ENCODE assay signal across 8 mouse cellular contexts in genomic region chr3:27710648-27711428, GRCm38 (mm10). TPM values are rescaled to one million over a fixed set of nuclear protein-coding genes. Genes with fewer than 3 reads are reported as not detected.
DNase-seq lines count a peak whose midpoint lies in the region; ATAC-seq and TF ChIP-seq lines count a peak whose summit lies in the region.

Gene Fndc3b, minus strand, starts transcription at chr3:27711307.

- TF ChIP-seq EP300 in heart, postnatal 0 days (IDR thresholded peaks at IDR 0.05; ENCODE audit: low read depth) = no peak

- no peaks in the 10 kb centered on the region for H3K9me3 ChIP-seq in forebrain, embryonic 13.5 days (replicated peaks)
- H3K9me3 ChIP-seq in heart, postnatal 0 days (replicated peaks; ENCODE audit: control insufficient read depth, low read length) = no peaks in the 10 kb centered on the region
- no peaks in the 10 kb centered on the region for H3K9me3 ChIP-seq in liver, embryonic 15.5 days (replicated peaks)
- no peaks in the 10 kb centered on the region for H3K9me3 ChIP-seq in neural tube, embryonic 11.5 days (ENCODE audit: control insufficient read depth, low read length)
- H3K9me3 ChIP-seq in stomach, embryonic 16.5 days (replicated peaks; ENCODE audit: control insufficient read depth, low read length) = no peaks in the 10 kb centered on the region

- H3K27ac ChIP-seq in forebrain, embryonic 13.5 days = peak within 1 kb of the TSS; percentile 95
- peak within 1 kb of the TSS; percentile 98 for H3K27ac ChIP-seq in heart, postnatal 0 days (ENCODE audit: low read depth)
- peak within 1 kb of the TSS; percentile 86 for H3K27ac ChIP-seq in liver, embryonic 15.5 days (replicated peaks)
- H3K27ac ChIP-seq in neural tube, embryonic 11.5 days (ENCODE audit: low read depth, low read length) = peak within 1 kb of the TSS; percentile 83
- peak within 1 kb of the TSS; percentile 99 for H3K27ac ChIP-seq in stomach, embryonic 16.5 days (ENCODE audit: low read length)

- ATAC-seq in forebrain, embryonic 13.5 days = peak; percentile 97
- peak; percentile 82 for ATAC-seq in heart, postnatal 0 days (ENCODE audit: insufficient read depth, low read depth)
- peak; percentile 58 for ATAC-seq in liver, embryonic 15.5 days (ENCODE audit: insufficient read depth)
- peak; percentile 91 for ATAC-seq in neural tube, embryonic 11.5 days (ENCODE audit: insufficient read depth, low FRiP score, low TSS enrichment)
- peak; percentile 87 for ATAC-seq in stomach, embryonic 16.5 days (ENCODE audit: insufficient read depth, low FRiP score)

- peaks cover 13% of the 10 kb centered on the region for H3K4me1 ChIP-seq in forebrain, embryonic 13.5 days
- H3K4me1 ChIP-seq in heart, postnatal 0 days (ENCODE audit: control insufficient read depth, insufficient read depth) = peaks cover 27% of the 10 kb centered on the region
- peaks cover 26% of the 10 kb centered on the region; the same call in 1 of the 2 replicates for H3K4me1 ChIP-seq in liver, embryonic 15.5 days (replicated peaks)
- no peaks in the 10 kb centered on the region for H3K4me1 ChIP-seq in neural tube, embryonic 11.5 days (ENCODE audit: control insufficient read depth, insufficient read depth, low read length)
- H3K4me1 ChIP-seq in stomach, embryonic 16.5 days (ENCODE audit: control insufficient read depth, insufficient read depth, low read length) = peaks cover 25% of the 10 kb centered on the region

- peak within 1 kb of the TSS; percentile 77 for H3K4me2 ChIP-seq in forebrain, embryonic 13.5 days
- peak within 1 kb of the TSS; percentile 72 for H3K4me2 ChIP-seq in heart, postnatal 0 days (ENCODE audit: low read depth, low read length)
- H3K4me2 ChIP-seq in liver, embryonic 15.5 days = peak within 1 kb of the TSS; percentile 63
- H3K4me2 ChIP-seq in neural tube, embryonic 11.5 days (ENCODE audit: low read depth) = peak within 1 kb of the TSS; percentile 60
- H3K4me2 ChIP-seq in stomach, embryonic 16.5 days (ENCODE audit: low read depth, low read length) = peak within 1 kb of the TSS; percentile 77

- peak; percentile 79 for DNase-seq in CD4-positive helper T cell, adult 2 months (ENCODE audit: low read depth, low spot score)
- peak; percentile 81 for DNase-seq in c-Kit-positive CD71-negative TER-119-negative erythroid progenitor cells, embryonic 14.5 days (ENCODE audit: low read depth)
- peak; percentile 93 for DNase-seq in heart, postnatal 0 days (ENCODE audit: low spot score)
- DNase-seq in kidney, postnatal 36 days = peak; percentile 96 to 98
- DNase-seq in neural tube, embryonic 11.5 days (ENCODE audit: low spot score) = peak; percentile 94

- H3K36me3 ChIP-seq in forebrain, embryonic 13.5 days (ENCODE audit: poor library complexity, severe bottlenecking) = no peaks in the 10 kb centered on the region
- H3K36me3 ChIP-seq in heart, postnatal 0 days (replicated peaks; ENCODE audit: control insufficient read depth, insufficient read depth, low read length) = no peaks in the 10 kb centered on the region
- no peaks in the 10 kb centered on the region for H3K36me3 ChIP-seq in liver, embryonic 15.5 days (replicated peaks)
- no peaks in the 10 kb centered on the region for H3K36me3 ChIP-seq in neural tube, embryonic 11.5 days (ENCODE audit: control insufficient read depth, insufficient read depth, low read length)
- no peaks in the 10 kb centered on the region for H3K36me3 ChIP-seq in stomach, embryonic 16.5 days (ENCODE audit: control insufficient read depth, insufficient read depth, low read length)

- H3K4me3 ChIP-seq in forebrain, embryonic 13.5 days = peak within 1 kb of the TSS; percentile 83
- H3K4me3 ChIP-seq in heart, postnatal 0 days (ENCODE audit: low read depth, low read length) = peak within 1 kb of the TSS; percentile 86
- H3K4me3 ChIP-seq in liver, embryonic 15.5 days (replicated peaks) = peak within 1 kb of the TSS; percentile 65
- H3K4me3 ChIP-seq in neural tube, embryonic 11.5 days (ENCODE audit: low read depth, low read length) = peak within 1 kb of the TSS; percentile 83
- H3K4me3 ChIP-seq in stomach, embryonic 16.5 days (replicated peaks; ENCODE audit: low read length) = peak within 1 kb of the TSS; percentile 90

- 0 out of 2 replicates have a peak, but pooled peaks have one; percentile 11 for TF ChIP-seq CTCF in heart, postnatal 0 days (IDR thresholded peaks at IDR 0.05; ENCODE audit: low read depth)

- WGBS in forebrain, embryonic 13.5 days = under 1% methylated on average over 68 of the region's 90 CpGs
- WGBS in heart, postnatal 0 days = under 1% methylated on average over 72 of the region's 90 CpGs
- under 1% methylated on average over 90 of the region's 90 CpGs for WGBS in liver, embryonic 15.5 days (ENCODE audit: insufficient replicate concordance)
- under 1% methylated on average over 65 of the region's 90 CpGs for WGBS in neural tube, embryonic 11.5 days
- under 1% methylated on average over 89 of the region's 90 CpGs for WGBS in stomach, embryonic 16.5 days

- 0 out of 2 replicates have a peak, but pooled peaks cover 5% of the 10 kb centered on the region for H3K27me3 ChIP-seq in forebrain, embryonic 13.5 days
- no peaks in the 10 kb centered on the region for H3K27me3 ChIP-seq in heart, postnatal 0 days (ENCODE audit: control insufficient read depth, insufficient read depth, low read length)
- peaks cover 57% of the 10 kb centered on the region for H3K27me3 ChIP-seq in liver, embryonic 15.5 days
- H3K27me3 ChIP-seq in neural tube, embryonic 11.5 days (ENCODE audit: control insufficient read depth, insufficient read depth, low read length) = no peaks in the 10 kb centered on the region
- no peaks in the 10 kb centered on the region for H3K27me3 ChIP-seq in stomach, embryonic 16.5 days (ENCODE audit: control insufficient read depth, insufficient read depth, low read length)

- peak within 1 kb of the TSS; percentile 86 for H3K9ac ChIP-seq in forebrain, embryonic 13.5 days
- peak within 1 kb of the TSS; percentile 84 for H3K9ac ChIP-seq in heart, postnatal 0 days (replicated peaks; ENCODE audit: low read depth, low read length)
- H3K9ac ChIP-seq in liver, embryonic 15.5 days = peak within 1 kb of the TSS; percentile 57
- peak within 1 kb of the TSS; percentile 87 for H3K9ac ChIP-seq in neural tube, embryonic 11.5 days (ENCODE audit: low read length)
- H3K9ac ChIP-seq in stomach, embryonic 16.5 days (ENCODE audit: low read length) = peak within 1 kb of the TSS; percentile 97

RNA-seq across cellular contexts. Expression of gene Fndc3b, which starts in this region (rescaled TPM):
- polyA plus RNA-seq in forebrain, embryonic 13.5 days (2015; fragmentation: Nextera tagmentation; extraction: Ambion mirVana) = 5.6 and 6.6 TPM in 2 replicates
- 44.1 and 57.1 TPM in 2 replicates for total RNA-seq in heart, postnatal 0 days (2014; rRNA removed; ENCODE audit: low replicate concordance)
- polyA plus RNA-seq in heart, postnatal 0 days (2015; fragmentation: Nextera tagmentation; extraction: Ambion mirVana) = 13.8 and 16.4 TPM in 2 replicates
- 8.5 and 10.8 TPM in 2 replicates for polyA plus RNA-seq in liver, embryonic 15.5 days (2015; fragmentation: Nextera tagmentation; extraction: Ambion mirVana)
- polyA plus RNA-seq in neural tube, embryonic 11.5 days (2014; fragmentation: Nextera tagmentation; extraction: Ambion mirVana) = 12.9 TPM in 2 replicates
- polyA plus RNA-seq in stomach, embryonic 16.5 days (2015; fragmentation: Nextera tagmentation; extraction: Ambion mirVana) = 27.7 and 28.6 TPM in 2 replicates

Comparison
In these comparisons a context has a peak if more than half of its experiments do, and no peak if none do; other contexts are left out.
1. Peak in every context shown above with its lines: DNase-seq, ATAC-seq, H3K4me3 ChIP-seq and H3K27ac ChIP-seq.